Mouse (Mus musculus) hindbrain, embryonic 13.5 days (tissue): ENCODE measurements at regions not wholly inside any gene's neighbourhood (a gene's known extent, or its start where the extent isn't known, plus 50 kb on each side); places are given as distances from the start of the nearest gene placed in this dataset.

ENCODE experiments used
- ATAC-seq: fragments of 200-750 bp; cut with Nextera tagmentation; 2 replicates; pipeline ENCODE4 v1.8.0; 2017; ENCODE audit warnings: moderate TSS enrichment; ENCODE audit not compliant: low FRiP score
- H3K27ac ChIP-seq: fragments of 300-500 bp; sonication (generic); 2 replicates; pipeline ENCODE4 v1.5.1; 2015; ENCODE audit warnings: inconsistent platforms, mild to moderate bottlenecking, moderate library complexity
- H3K27me3 ChIP-seq: fragments of 300-500 bp; sonication (generic); 2 replicates; pipeline ENCODE4 v1.6.1; 2015; ENCODE audit warnings: mild to moderate bottlenecking, inconsistent platforms
- H3K36me3 ChIP-seq: fragments of 300-500 bp; sonication (generic); 2 replicates; pipeline ENCODE4 v1.6.1; 2015; ENCODE audit warnings: mild to moderate bottlenecking, inconsistent platforms
- H3K4me1 ChIP-seq: fragments of 300-500 bp; sonication (generic); replicated peaks from 2 replicates; pipeline ENCODE4 v1.6.1; 2015; ENCODE audit warnings: inconsistent platforms
- H3K4me2 ChIP-seq: fragments of 300-500 bp; sonication (generic); 2 replicates; pipeline ENCODE4 v1.6.1; 2015; ENCODE audit warnings: inconsistent platforms, mild to moderate bottlenecking, moderate library complexity
- H3K4me3 ChIP-seq: fragments of 300-500 bp; sonication (generic); 2 replicates; pipeline ENCODE4 v1.5.1; 2015; ENCODE audit warnings: mild to moderate bottlenecking, inconsistent platforms
- H3K9ac ChIP-seq: fragments of 300-500 bp; sonication (generic); 2 replicates; pipeline ENCODE4 v1.6.1; 2015; ENCODE audit warnings: mild to moderate bottlenecking, inconsistent platforms
- H3K9me3 ChIP-seq: fragments of 300-500 bp; sonication (generic); 2 replicates; pipeline ENCODE4 v1.6.1; 2016; ENCODE audit warnings: inconsistent platforms
- WGBS: fragments of 180-500 bp; shearing (Covaris S2); methylation state at CpG from one replicate; pipeline ENCODE4 v1.1.7; 2015; 5-methylcytosine and 5-hydroxymethylcytosine counted together

- 47% methylated on average over 14 of the region's 14 CpGs for WGBS
- peak overlapping the region; percentile 23; the same call in 1 of the 2 replicates for H3K4me2 ChIP-seq
Measured at GRCm38 (mm10) chr9:6668001-6668969, 398.6 kb upstream of the Ddi1 start.

DNA sequence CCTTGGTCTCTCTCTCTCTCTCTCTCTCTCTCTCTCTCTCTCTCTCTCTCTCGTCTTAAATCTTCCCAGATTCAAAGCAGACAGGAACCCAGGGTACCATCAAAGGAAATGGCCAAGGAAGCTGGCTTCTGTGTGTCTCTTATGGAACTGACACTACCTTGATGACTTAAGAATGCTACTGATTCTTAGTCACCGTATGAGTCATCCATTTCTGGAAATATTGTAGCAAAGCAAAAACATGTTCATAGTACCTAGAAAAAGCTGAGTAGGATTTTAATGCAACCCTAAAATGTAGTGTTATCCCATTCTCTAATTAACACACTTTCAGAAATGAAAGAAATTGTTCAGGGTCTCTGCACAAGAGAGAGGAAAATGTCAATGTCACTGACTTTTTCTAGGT, 396.0 kb upstream of the Ddi1 start:
- Histone ChIP-seq H3K4me3 (no peak overlapping the region), H3K27ac (no peak overlapping the region), H3K4me2 (no peak overlapping the region), H3K9me3 (no peaks in the 10 kb centered on the region), H3K9ac (no peak overlapping the region), H3K4me1 (no peaks in the 10 kb centered on the region; the same call in 1 of the 2 replicates), H3K36me3 (no peaks in the 10 kb centered on the region), H3K27me3 (no peaks in the 10 kb centered on the region)
- no peak for ATAC-seq
- WGBS: 87% methylated on average over 2 of the region's 2 CpGs

More at GRCm38 (mm10) chr9:6668001-6668969, 398.6 kb upstream of the Ddi1 start:
- Histone ChIP-seq H3K4me3 (no peak overlapping the region), H3K27me3 (no peaks in the 10 kb centered on the region), H3K9ac (no peak overlapping the region), H3K27ac (no peak overlapping the region), H3K36me3 (no peaks in the 10 kb centered on the region), H3K9me3 (no peaks in the 10 kb centered on the region), H3K4me1 (no peaks in the 10 kb centered on the region; the same call in 1 of the 2 replicates)
- peak; percentile 92 for ATAC-seq

DNA sequence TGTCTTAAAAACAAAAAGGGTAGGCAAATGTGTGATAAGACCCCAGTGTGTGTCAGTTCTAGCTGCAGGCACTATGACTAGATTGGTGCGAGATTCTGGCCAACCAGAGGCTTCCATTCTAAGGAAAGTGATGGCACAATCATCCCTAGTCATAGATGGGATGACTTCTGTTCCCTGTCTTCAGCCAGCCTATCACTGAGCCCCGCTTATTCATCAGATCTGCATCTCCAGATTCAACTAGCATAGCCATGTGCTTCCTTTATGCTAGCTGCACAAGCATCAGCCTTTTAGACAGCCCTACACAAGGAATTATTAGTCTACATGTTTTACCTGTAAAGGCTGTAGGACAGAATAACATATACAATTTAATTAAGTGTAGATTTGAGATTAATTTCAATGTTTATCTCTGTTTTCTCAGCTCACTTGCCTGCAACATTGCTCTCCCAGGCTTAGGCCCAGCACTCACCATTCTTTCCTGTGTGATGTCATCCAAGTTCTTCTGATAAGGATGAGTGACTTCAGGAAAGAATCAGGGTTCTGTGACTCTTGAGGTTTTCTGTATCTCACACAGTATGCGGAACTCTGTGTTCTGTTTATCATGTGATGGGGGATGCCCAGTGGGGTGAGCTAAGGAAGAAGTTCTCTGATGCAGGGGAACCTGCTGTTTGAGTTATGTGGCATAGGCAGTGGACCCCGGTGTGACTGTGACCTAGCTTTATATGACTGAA, 382.8 kb upstream of the Ddi1 start:
- Histone ChIP-seq H3K27ac (no peak overlapping the region), H3K36me3 (no peaks in the 10 kb centered on the region), H3K4me2 (no peak overlapping the region), H3K27me3 (no peaks in the 10 kb centered on the region), H3K9me3 (no peaks in the 10 kb centered on the region), H3K4me1 (no peaks in the 10 kb centered on the region), H3K4me3 (no peak overlapping the region), H3K9ac (no peak overlapping the region)
- 84% methylated on average over 4 of the region's 4 CpGs for WGBS
- no peak for ATAC-seq

DNA sequence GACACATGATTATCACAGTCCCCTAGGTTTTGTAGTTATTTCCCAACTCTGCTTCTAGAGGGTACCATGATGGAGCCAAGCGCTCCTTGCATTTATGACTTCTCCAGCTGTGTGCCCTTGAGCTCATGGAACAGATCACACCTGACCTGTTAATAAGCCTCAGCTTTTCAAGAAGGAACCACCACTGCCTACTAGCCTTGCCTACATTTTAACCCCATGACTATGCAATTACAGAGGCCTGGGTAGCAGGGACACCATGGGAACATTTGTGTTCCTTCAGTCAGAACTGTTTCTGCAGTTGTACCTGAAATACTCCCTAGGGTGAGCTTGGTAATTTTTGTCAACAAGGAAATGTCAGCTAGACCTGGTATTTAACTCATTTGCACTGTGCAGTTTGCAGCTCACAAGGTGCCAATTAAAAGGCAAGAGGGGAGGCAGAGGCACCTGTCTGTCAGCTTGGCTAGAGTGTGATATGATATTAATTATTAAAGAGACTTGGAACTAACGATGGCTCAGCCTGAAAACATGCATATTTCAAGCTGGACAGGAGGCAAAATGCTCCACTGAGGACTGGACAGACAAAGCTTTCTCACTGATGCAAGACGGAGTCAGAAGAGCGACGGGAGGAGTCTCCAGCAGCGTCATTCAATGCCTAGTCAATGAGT, 382.1 kb upstream of the Ddi1 start:
- H3K4me3 ChIP-seq: no peak overlapping the region
- ATAC-seq: no peak
- no peak overlapping the region for H3K27ac ChIP-seq
- H3K4me1 ChIP-seq: no peaks in the 10 kb centered on the region
- H3K4me2 ChIP-seq: no peak overlapping the region
- 72% methylated on average over 6 of the region's 6 CpGs for WGBS
- no peak overlapping the region for H3K9ac ChIP-seq
- H3K36me3 ChIP-seq: no peaks in the 10 kb centered on the region
- H3K27me3 ChIP-seq: no peaks in the 10 kb centered on the region
- H3K9me3 ChIP-seq: no peaks in the 10 kb centered on the region

DNA sequence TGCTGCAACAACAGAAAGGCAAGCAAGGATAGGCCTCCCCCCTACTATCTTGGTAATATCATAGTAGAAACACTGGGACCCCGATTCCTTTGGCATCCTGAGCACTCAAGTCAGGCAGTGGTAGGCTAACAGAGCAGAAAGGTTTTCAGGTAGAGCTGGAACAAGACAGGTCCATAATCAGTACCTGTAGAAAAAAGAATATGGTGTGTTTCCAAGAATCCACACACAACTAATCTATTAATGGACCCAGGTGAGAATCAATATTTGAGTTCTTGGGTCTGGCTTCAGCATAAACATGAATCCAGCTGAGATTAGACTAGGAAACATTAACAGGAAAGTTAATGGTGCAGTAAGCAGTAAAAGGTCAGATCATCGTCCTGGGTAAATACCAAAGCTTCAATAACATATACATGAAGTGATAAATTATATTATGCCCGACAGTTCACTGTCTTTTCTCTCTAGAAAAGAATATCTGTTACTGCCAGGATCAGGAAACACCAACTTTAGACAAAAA, 376.2 kb upstream of the Ddi1 start:
- no peaks in the 10 kb centered on the region for H3K9me3 ChIP-seq
- H3K4me2 ChIP-seq: no peak overlapping the region
- 81% methylated on average over 3 of the region's 3 CpGs for WGBS
- ATAC-seq: no peak
- H3K27ac ChIP-seq: no peak overlapping the region
- H3K4me3 ChIP-seq: no peak overlapping the region
- H3K36me3 ChIP-seq: no peaks in the 10 kb centered on the region
- H3K9ac ChIP-seq: no peak overlapping the region
- H3K27me3 ChIP-seq: no peaks in the 10 kb centered on the region
- H3K4me1 ChIP-seq: no peaks in the 10 kb centered on the region

DNA sequence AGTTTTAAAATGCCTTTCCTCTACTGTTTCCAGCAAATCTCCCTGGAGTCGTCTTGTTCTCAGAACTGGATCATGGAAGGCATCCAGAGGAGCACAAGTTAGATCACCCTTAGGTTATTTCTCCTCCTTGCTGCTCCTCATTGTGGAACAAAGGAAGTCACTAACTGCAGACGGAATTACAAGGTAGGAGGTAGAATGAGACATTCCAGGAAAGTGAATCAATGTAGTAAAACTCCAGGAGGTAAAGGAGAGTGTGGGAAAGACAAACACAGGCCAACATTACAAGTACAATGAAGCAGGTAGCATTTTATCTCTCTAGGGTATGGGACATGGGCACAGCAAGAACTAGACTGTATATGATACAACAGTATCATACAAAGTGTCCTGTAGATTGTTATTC, 375.7 kb upstream of the Ddi1 start:
- Histone ChIP-seq H3K36me3 (no peaks in the 10 kb centered on the region), H3K4me3 (no peak overlapping the region), H3K9ac (no peak overlapping the region), H3K27me3 (no peaks in the 10 kb centered on the region), H3K4me2 (no peak overlapping the region), H3K9me3 (no peaks in the 10 kb centered on the region), H3K4me1 (no peaks in the 10 kb centered on the region), H3K27ac (no peak overlapping the region)
- ATAC-seq: no peak
- 70% methylated on average over 2 of the region's 2 CpGs for WGBS

- H3K9me3 ChIP-seq: no peaks in the 10 kb centered on the region
- ATAC-seq: no peak
- H3K4me1 ChIP-seq: no peaks in the 10 kb centered on the region
Measured at GRCm38 (mm10) chr9:6617155-6617554, 347.5 kb upstream of the Ddi1 start.

GRCm38 (mm10) chr9:6609284-6609627, 339.6 kb upstream of the Ddi1 start:
- Histone ChIP-seq H3K4me1 (no peaks in the 10 kb centered on the region), H3K4me3 (no peak overlapping the region), H3K27ac (no peak overlapping the region), H3K4me2 (no peak overlapping the region), H3K9me3 (no peaks in the 10 kb centered on the region), H3K9ac (no peak overlapping the region), H3K36me3 (no peaks in the 10 kb centered on the region), H3K27me3 (no peaks in the 10 kb centered on the region)
- ATAC-seq: peak; percentile 54; the same call in 1 of the 2 replicates
- WGBS: 83% methylated on average over 1 of the region's 1 CpGs

More at GRCm38 (mm10) chr9:6617155-6617554, 347.5 kb upstream of the Ddi1 start:
- Histone ChIP-seq H3K4me3 (no peak overlapping the region), H3K36me3 (no peaks in the 10 kb centered on the region), H3K4me2 (no peak overlapping the region), H3K27me3 (no peaks in the 10 kb centered on the region), H3K9ac (no peak overlapping the region), H3K27ac (no peak overlapping the region)
- WGBS: 94% methylated on average over 2 of the region's 2 CpGs

GRCm38 (mm10) chr9:6608428-6609283, 339.0 kb upstream of the Ddi1 start:
- no peak overlapping the region for H3K27ac ChIP-seq
- H3K4me2 ChIP-seq: no peak overlapping the region
- H3K27me3 ChIP-seq: no peaks in the 10 kb centered on the region
- no peaks in the 10 kb centered on the region for H3K4me1 ChIP-seq
- no peak overlapping the region for H3K4me3 ChIP-seq
- H3K9me3 ChIP-seq: no peaks in the 10 kb centered on the region
- 57% methylated on average over 5 of the region's 5 CpGs for WGBS
- H3K36me3 ChIP-seq: no peaks in the 10 kb centered on the region
- no peak; the same call in 1 of the 2 replicates for ATAC-seq
- no peak overlapping the region for H3K9ac ChIP-seq
